Mouse (Mus musculus) liver, adult (tissue): ENCODE measurements around the gene Lrmda.

ENCODE experiments used
- GATA4 ChIP-seq: IDR thresholded peaks from 2 replicates; pipeline ENCODE4 v1.6.1; 2014; ENCODE audit warnings: mild to moderate bottlenecking, low read length; ENCODE audit not compliant: insufficient replicate concordance

Lrmda gene

GRCm38 (mm10) chr14:22931114-22931822 lies 911.8 kb downstream of the Lrmda start:
- no peak for TF ChIP-seq GATA4

- TF ChIP-seq GATA4: no peak
Measured at GRCm38 (mm10) chr14:22936701-22937100, 917.2 kb downstream of the Lrmda start.

- TF ChIP-seq GATA4: no peak
Measured at GRCm38 (mm10) chr14:22940576-22940975, 921.1 kb downstream of the Lrmda start.

DNA sequence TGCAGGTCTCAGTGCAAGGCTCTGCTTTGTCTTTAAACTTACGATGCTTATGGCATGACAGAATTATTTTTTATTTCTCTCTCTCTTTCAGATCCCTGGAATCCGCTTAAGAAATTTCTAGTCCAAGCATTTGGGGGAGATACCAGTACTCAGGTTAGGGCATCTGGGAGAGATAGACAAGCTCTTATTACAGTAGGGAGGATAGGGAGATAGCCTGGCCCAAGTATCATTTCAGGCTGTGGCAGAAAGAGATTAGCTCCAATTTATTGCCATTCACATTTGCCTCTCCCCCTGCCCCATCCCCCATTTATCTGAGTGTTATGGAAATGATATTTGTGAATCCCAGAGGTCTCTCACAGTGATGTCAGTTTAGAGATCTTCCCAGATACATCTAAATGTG lies 923.1 kb downstream of the Lrmda start:
- no peak for TF ChIP-seq GATA4

DNA sequence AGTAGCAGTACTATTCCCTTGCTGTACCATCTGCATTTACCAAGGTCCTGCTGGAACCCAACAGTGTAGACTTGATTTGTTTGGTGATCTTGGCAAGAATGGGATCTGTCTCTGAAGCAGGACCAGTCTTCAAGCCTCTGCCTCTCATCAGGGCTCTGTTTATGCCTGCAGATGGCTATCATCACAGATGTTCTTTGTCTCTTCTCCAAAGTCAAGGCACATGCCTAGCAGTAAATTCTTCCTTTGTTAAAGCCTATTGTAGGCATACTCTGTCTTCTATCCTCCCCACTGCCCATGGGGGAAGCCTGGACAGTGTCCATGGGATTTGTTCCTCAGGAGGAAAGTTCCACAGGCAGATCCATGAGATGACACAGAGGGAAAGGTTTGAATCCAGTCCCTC lies 930.0 kb downstream of the Lrmda start:
- TF ChIP-seq GATA4: no peak

- TF ChIP-seq GATA4: no peak
Measured at GRCm38 (mm10) chr14:22952981-22953380, 933.5 kb downstream of the Lrmda start.

DNA sequence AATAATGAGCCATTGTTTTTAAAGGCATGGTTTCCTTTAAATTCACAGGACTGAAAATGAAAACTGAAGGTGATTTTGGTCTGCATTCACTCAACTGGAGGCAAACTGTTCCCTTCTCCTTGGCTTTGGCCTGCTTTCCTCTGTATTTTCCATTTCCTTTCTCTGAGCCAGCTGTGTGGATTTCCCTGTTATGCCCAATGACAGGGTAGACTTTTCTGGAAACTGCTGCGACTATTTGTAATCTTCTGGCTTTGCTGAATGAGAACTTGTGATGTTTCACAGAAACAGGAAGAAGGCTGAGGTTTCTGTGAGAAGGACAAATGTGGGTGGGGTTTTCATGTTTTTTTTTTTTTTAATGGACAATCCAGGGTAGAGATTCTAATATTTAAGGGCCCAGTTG lies 940.7 kb downstream of the Lrmda start:
- no peak for TF ChIP-seq GATA4

GRCm38 (mm10) chr14:22964796-22965660 lies 945.5 kb downstream of the Lrmda start:
- TF ChIP-seq GATA4: peak; percentile 21; the same call in 1 of the 2 replicates

GRCm38 (mm10) chr14:22968705-22969104 lies 949.2 kb downstream of the Lrmda start:
- TF ChIP-seq GATA4: no peak

- peak; percentile 8; the same call in 1 of the 2 replicates for TF ChIP-seq GATA4
Measured at GRCm38 (mm10) chr14:22986736-22987135, 967.2 kb downstream of the Lrmda start.

DNA sequence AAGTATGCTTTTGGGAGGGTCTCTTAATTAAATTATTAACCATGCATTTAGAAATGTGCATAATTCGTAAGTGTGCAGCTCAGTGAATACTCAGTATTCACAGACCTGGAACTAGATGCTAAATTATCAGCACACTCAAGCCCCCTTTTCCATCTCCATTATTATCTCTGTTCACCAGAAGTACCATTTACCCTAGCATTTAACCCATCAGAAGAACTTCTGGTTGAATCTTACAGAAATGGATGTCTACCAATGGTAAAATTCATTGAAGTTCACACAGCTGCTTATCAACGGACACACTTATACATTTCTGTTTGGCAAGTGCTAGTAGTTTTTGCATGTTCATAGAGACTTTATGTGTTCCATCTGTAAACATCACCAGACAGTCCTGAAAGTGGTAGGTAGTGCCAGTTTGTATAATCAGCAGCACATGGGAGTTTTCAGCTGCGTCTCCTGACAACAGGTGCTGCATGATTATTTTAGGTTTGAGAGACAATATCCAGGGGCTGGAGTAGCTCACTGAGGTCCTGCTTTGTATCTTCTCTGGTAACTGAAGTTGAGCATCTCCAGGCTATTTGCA lies 968.7 kb downstream of the Lrmda start:
- TF ChIP-seq GATA4: no peak

DNA sequence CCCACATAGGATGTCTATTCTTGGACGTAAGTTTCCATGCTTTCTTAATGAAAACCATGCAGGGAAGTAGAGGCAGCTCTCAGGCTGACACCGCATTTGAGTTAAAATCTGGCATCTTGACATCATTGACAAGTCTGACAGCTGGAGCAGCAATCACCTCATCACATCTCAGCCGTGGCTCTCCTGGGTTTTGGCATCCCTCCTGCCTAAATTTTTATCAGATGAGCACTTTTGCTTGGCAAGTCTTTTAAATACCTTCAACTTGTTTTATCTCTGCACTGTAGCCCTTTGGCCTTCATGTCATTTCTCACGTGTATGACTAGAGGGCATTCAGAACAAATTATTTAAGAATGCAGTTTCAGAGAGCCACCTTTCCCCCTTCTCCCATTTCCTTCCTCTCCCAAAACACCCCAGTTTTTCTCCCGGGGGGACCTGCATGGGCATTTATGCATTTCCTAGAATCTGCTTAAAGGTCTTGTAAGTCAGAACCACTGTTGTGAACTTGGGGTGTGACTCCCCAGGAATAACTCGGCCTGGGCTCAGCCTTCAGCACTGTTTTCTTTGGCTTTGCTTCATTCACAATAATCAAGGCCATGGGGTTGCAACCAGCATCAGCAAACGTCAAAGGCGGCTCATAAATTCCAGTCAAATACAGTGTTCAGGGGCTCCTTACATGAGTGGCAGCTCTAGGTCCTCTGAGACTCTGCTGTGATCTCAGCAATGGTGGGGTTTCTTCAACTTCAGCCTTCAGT lies 975.8 kb downstream of the Lrmda start:
- TF ChIP-seq GATA4: no peak

DNA sequence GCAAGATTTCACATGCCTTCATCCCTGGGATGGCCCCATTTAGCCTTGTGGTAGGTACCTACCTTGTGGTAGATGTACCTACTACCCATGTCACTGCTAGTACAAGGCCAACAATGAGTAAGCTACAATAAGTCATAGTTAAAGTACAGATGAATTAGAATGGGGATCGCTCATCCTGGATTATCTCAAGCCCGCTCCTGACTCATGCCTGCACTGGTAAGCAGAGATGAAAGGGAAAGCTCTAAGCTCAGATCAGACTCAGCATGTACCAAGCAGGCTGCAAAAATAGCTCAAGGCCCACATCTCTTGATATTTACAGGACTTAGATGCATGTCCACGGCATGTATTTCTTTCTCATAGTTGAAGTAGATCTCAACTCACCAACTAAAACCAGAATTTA lies 979.4 kb downstream of the Lrmda start:
- no peak for TF ChIP-seq GATA4

DNA sequence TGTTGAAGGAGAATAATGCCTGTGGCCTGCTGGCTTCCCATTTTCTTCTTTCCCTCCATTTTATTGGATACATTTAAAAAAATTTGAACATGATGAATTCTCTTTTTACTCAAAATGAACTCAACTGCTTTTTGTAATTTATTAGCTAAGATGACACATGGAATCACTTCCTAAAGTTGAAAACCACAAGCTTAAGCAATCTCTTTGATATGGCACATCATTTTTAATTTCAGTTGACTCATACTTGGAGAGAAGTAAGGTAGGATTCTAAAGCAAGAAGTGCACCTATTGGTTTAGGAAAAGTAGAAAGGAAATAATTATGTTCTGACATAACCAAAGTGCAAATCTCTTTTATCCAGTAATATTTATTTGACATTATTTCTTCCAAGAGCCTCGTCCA lies 992.5 kb downstream of the Lrmda start:
- no peak for TF ChIP-seq GATA4

GRCm38 (mm10) chr14:23014747-23015286 lies 995.3 kb downstream of the Lrmda start:
- TF ChIP-seq GATA4: no peak
